Mouse (Mus musculus) left cerebral cortex, adult 8-10 months (tissue): ENCODE data around the gene Eps8. TPM values are rescaled to one million over a fixed set of nuclear protein-coding genes. Genes with fewer than 3 reads are reported as not detected.

Experiments
- DNase-seq, 2 experiments: peaks; one replicate each; pipeline ENCODE4 v3.0.0; 2022; ENCODE audit warnings: low spot score in 2 of 2
- total RNA-seq, 4 experiments: library from RNA; stranded (reverse); gene quantifications; 2 replicates each; pipeline ENCODE4 v1.2.4; 2022

Eps8 gene
- total RNA-seq, 4 experiments from 2014 or later, result 26.7 to 32.0 (median 30.2) TPM

DNA sequence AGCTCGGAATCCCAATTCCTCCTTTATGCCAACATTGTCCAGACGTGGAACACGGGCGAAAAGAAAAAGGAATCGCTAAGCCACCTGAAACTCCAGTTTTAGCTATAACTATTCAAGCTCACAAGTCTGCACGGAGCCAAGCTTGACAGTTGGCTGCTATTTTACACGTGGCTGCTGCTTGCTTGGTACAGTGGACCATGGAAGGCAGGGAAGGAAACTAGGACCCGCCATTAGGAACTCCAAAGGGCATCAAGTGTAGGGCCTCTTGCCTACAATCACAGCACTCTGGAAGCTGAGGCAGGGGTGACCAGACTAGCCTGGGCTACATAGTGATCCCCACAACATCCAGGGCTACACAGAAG lies 134.4 kb downstream of the Eps8 start:
- no peak for DNase-seq

DNA sequence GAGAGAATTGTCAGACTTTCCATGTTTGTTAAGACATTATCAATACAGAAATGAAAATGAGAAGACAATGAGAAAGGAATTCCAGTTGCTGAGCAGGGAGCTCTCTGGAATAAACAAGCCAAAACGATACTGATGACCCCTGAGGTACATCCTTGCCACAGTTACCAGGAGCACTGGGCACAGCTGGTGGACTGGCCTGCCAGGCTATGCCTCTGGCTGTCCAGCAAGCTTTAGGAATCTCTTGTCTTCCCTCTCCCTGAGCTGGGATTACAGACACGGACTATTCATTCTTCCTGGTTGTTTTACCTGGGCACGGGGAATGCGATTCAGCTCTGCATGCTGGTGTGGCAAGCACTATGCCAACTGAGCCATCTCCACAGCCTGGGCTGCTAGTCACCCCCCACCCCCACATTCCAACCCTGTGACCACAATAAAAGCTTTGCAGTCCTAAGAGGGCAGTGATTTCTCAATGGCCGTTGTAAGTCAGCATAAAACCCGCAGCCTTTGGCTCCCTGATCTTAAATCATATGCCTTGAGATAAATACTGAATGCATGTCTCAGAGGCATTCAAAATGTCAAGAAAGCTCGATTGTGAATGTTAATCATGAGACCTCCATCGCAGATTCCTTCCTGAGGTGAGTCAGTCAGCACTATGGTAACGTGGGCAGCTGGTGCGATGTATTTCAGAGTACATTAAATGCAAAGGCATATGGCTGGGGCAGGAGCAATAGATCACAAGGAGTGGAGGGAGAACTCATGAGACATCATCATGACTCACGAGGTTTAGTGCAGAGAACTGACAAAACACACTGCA lies 134.9 kb downstream of the Eps8 start:
- DNase-seq, result peak in 1 of 2 experiments; percentile 43

DNA sequence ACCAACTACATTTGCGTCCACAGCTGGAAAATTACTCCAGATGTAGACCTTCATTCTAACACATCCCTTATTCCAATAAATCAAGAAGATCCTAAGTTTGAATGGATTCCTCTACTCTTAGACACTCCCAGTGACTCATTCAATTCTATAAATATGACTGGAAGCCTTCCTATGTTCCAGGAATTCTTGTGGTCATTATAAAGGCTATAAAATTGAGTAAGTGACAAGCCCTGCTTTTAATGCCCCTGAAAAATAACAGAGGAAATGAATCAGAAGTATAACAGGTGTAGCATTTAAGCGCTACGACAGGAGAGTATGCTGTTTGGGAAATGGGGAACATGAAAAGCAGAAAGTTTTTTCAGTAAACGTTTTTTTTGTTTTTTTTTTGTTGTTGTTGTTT lies 139.8 kb downstream of the Eps8 start:
- DNase-seq, result no peak

DNA sequence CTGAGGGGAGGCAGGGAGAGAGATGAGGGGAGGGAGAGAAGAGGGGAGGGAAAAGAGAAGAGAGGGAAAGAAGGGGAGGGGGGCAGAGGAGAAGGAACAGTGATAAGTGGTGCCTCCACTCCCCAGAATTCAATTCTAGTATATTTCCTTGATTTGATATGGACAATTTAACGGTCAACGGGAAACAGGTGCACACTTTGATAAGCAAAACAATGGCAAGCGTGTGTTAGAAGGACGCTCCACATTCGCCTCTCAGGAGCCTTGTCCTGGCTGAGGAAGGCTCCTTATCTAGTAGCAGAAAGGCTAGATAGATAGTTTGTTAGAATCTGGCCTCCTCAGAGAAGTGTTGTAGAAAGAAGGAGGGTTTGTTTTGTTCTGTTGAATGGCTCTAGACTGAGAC lies 141.9 kb downstream of the Eps8 start:
- DNase-seq, result no peak

GRCm38 (mm10) chr6:137509341-137510045 lies 145.2 kb downstream of the Eps8 start:
- DNase-seq, result no peak

DNA sequence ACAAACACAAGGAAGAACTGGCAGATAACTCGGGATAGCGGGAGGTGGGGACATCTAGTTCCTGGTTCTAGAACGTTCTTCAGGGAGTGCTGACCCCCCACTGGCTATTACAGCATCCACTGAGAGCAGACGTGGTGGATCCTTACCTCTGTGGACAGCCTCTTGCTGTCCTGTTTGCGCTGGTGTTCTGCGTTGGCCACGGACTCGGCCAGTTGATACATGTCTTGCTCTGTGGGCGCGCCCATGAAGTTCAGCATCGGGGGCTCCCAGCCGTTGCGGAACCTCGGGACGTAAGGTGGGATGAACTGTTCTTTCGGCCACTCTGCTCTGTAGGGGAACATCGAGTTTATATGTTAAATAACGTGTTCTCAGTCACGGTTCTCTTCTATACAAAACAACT lies 145.7 kb downstream of the Eps8 start:
- no peak for DNase-seq

DNA sequence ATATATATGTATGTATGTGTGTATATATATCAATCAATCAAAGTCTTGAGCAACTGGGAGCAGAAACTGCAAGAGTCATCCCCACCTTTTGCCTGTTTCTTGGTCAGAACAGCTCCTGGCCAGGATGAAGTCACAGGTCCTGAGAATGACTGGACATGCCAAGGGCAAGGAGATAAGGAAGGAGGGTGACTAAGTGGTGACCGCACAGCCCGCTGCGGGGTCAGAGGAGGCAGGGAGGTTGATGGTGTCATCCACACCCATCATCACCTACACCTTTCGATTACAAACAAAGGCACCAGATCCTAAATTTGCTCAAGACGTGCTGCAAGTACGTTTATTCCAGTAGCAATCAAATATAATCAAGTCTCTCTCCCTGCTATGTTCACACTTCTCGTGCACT lies 148.1 kb downstream of the Eps8 start:
- no peak for DNase-seq

DNA sequence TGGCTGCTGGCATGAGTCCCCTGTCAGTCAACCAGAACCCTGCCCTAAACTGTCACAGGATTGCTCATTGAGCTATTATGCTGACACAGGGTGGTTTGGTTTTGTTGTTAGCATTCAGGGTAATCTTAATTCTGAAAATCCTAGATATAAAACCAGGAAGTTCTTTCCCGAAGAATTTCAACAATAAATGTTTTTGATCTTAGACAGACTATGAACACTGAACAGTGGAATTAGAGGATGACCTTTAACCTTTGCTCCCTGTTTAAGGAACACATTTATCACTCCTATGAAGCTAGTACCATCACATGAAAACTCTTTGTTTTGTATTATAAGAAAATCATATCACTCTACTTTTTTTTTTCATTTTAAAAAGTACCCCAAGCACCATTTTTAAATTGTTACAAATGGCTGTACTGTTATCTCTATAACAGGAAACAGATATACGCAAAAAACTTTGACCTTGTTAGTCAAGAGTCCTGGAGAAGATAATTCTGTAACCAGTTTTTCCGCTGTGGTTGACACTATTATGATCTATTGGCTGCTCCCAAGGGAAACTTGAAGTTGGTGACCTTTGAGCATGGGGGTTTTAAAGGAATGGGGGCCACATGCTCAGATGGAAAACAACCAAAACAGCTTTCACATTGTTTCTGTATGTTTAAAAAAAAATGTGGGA lies 149.0 kb downstream of the Eps8 start:
- no peak for DNase-seq

DNA sequence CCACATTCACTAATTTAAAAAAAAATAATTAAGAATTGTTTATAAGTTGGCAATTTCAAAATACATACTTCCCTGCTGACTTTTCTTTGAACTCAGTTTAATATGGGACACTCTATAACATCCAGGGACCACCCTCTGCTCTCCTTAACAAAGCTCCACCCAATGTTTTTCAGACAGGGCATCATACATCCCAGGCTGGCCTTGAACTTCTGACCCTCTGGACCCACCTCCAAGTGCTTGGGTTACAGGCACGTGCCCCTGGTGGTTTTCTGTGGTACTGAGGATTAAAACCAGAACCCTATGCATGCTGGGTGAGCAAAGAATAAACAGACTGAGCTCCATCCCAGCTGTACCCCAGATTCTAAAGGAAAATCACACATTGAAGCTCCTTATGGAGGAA lies 150.6 kb downstream of the Eps8 start:
- no peak for DNase-seq

DNA sequence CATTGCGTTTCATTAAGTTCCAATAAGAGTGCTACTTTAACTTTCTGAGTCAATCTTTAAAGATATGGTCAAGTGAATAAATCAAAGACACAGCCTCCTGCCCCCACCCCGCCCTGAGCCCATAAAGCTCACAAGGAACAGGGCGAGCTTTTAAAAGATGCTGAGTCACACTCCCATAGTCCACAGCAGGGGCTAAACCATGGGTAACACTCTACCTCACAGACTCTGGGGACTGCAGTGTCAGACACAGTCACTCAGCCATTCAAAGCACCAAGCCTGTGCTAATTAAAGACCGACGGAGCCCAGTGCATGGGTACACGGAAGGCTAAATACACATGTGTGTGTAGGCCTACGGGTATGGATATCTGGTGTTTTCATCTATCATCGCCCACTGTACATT lies 151.2 kb downstream of the Eps8 start:
- DNase-seq, result no peak

DNA sequence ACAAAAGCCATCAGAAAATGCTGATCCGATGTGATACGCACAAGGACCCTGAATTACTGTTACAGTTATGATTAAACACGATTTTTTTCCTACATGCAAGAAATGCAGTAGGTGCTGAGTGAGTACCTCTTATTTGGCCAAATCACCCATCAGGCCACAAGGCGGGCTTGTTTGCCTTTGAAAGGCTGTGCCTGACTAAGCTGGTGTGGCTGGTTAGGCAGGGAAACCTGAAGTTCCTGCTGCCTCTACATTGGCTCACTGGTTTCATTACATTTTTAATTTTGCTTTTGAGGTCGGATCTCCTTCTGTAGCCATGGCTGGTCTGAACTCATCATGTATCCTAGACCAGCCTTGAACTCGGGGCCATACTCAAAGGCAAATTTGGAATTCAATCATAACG lies 151.7 kb downstream of the Eps8 start:
- no peak for DNase-seq

DNA sequence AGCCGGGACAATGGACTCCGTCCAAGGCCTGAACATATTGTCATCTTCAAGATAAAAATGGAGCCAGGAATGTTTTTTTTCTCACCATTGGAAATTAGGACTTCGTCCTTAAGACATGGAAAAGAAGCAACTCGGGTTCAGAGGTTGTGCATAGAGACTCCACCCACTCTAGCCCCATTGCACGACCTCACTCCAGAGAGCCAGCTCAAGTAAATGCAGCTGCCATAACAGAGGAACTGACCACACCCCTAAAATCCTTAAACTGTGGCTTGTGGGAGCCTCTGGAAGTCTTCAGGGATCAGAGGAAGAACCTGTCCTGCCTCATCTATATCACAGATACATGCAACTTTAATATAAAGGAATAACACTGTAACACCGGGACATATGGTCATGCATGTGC lies 155.9 kb downstream of the Eps8 start:
- no peak for DNase-seq

GRCm38 (mm10) chr6:137497208-137497835 lies 157.4 kb downstream of the Eps8 start:
- no peak for DNase-seq

DNA sequence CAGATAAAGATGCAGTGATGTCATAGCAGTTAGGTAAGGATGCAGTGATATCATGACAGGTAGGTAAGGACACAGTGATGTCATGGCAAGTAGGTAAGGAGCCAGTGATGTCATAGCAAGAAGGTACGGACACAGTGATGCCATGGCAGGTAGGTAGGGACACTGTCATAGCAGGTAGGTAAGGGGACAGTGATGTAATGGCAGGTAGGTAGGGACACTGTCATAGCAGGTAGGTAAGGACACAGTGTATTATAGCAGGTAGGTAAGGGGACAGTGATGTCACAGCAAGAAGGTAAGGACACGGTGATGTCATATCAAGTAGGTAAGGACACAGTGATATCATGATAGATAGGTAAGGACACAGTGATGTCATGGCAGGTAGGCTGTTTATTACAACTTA lies 158.1 kb downstream of the Eps8 start:
- DNase-seq, result no peak

DNA sequence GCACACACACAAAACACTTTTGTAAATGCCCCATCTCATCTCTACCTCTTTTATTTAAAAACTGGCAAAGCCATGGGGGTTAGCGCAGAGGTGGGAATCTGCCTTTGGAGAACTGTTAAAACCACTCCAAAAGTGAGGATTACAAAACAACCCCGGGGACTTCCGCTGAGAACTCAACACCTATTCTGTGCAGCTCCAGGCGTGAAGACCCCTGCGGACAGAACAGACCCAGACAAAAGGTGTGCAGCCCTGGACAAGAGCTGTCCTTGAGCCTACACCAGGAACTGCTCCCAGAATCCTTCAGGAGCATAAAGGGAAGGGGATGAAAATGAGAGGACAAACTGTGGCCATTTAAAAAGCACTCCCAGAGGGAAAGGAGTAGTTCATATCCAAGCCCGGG lies 159.4 kb downstream of the Eps8 start:
- DNase-seq, result no peak

GRCm38 (mm10) chr6:137494801-137495200 lies 159.9 kb downstream of the Eps8 start:
- DNase-seq, result no peak

- no peak for DNase-seq
These were observed 160.6 kb downstream of the Eps8 start for GRCm38 (mm10) chr6:137494136-137494475.

- no peak for DNase-seq
These were observed 161.2 kb downstream of the Eps8 start for GRCm38 (mm10) chr6:137493211-137494135.

- DNase-seq, result no peak
These were observed 162.1 kb downstream of the Eps8 start for GRCm38 (mm10) chr6:137492582-137492981.

DNA sequence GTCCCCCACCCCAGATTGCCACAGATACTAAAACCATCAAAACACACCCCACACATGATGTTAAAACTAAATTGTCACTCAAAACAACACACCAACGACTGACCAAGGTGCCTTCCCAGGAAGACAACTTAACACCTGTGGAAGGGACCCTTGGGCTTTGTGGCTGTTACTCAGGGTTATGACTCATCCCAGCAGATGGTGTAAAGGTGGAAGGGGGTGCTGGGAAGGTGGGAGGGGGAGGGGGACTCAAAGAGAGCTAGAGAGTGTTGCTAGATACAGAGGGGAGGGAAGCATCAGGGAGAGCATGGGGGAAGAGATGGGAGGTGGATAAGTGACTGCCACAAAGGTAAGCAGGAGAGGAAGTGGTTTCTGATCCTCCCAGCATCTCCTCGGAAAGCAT lies 163.0 kb downstream of the Eps8 start:
- DNase-seq, result no peak

DNA sequence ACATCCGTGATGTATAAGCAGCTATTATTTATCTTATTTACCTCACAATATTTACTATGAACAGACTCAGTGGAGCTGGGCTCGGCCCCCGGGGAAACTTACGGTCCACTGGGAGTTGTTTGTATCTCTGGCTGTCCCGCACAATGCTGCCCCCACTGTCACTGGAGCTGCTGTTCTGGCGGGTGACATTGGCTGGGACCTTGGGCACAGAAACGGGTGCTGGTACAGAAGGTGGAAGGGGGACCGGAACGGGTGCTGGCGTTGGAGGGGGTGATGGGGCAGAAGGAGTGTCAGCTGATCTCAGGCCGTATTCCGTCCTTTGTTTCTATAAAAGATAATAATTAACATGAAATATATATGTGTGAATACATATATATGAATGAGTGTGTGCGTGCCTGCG lies 164.6 kb downstream of the Eps8 start:
- no peak for DNase-seq
